Mouse (Mus musculus): ENCODE results near the gene Sf3a3. TPM values are rescaled to one million over a fixed set of nuclear protein-coding genes. Genes with fewer than 3 reads are reported as not detected.
A peak's percentile ranks its signal among the peaks of the same experiment; 100 is the strongest.
"Not testable (repeated sequence)": the region's sequence is repeated elsewhere in the genome, so short reads cannot be mapped to it uniquely, and the experiment has no call there.

Sf3a3 gene
- total and polyA plus RNA-seq, 3 experiments = 127 to 295 (median 144) TPM

GRCm38 (mm10) chr4:124708200-124708517 is 6.4 kb upstream of the Sf3a3 start:
- H3K79me2 ChIP-seq (ENCODE audit: control insufficient read depth, insufficient read depth, low read length, poor library complexity); H3K9me3 ChIP-seq (replicated peaks; ENCODE audit: insufficient read depth, low read length); DNase-seq (ENCODE audit: low read depth, low spot score); H3K27me3 ChIP-seq (ENCODE audit: control insufficient read depth in 1 of 2, insufficient read depth in 2 of 2, low read length in 2 of 2): not testable (repeated sequence)
- peak; percentile 75 for TF ChIP-seq ZNF384 (IDR thresholded peaks at IDR 0.05; ENCODE audit: low read depth, low read length)
- peaks cover 0 to 23% of the 10 kb centered on the region in 2 experiments; a peak in 2 of 4 replicates for H3K36me3 ChIP-seq (ENCODE audit: control insufficient read depth in 1 of 2, insufficient read depth in 2 of 2, low read length in 2 of 2)
- H3K4me3 ChIP-seq (ENCODE audit: control insufficient read depth in 1 of 2, insufficient read depth in 1 of 2, low read depth in 2 of 2, low read length in 2 of 2) = peak overlapping the region; percentile 63 to 77; a peak in 3 of 4 replicates
- peaks cover 7 to 35% of the 10 kb centered on the region in 2 experiments for H3K4me1 ChIP-seq (ENCODE audit: control insufficient read depth in 1 of 2, insufficient read depth in 2 of 2, low read length in 2 of 2)
- H3K27ac ChIP-seq (ENCODE audit: control insufficient read depth, low read depth, low read length) = peak overlapping the region; percentile 44
- H3K9ac ChIP-seq (ENCODE audit: control insufficient read depth, low read depth, low read length, poor library complexity, severe bottlenecking) = peak overlapping the region; percentile 67

GRCm38 (mm10) chr4:124708518-124709477 is 5.8 kb upstream of the Sf3a3 start:
- peak; percentile 93 for DNase-seq (ENCODE audit: low read depth, low spot score)
- Histone ChIP-seq H3K9me3 (replicated peaks; ENCODE audit: insufficient read depth, low read length) (no peaks in the 10 kb centered on the region), H3K27me3 (ENCODE audit: control insufficient read depth in 1 of 2, insufficient read depth in 2 of 2, low read length in 2 of 2) (no peaks in the 10 kb centered on the region), H3K4me1 (ENCODE audit: control insufficient read depth in 1 of 2, insufficient read depth in 2 of 2, low read length in 2 of 2) (peaks cover 3 to 29% of the 10 kb centered on the region in 2 experiments; a peak in 3 of 4 replicates), H3K27ac (ENCODE audit: control insufficient read depth, low read depth, low read length) (peak overlapping the region; percentile 44), H3K9ac (ENCODE audit: control insufficient read depth, low read depth, low read length, poor library complexity, severe bottlenecking) (peak overlapping the region; percentile 67), H3K79me2 (ENCODE audit: control insufficient read depth, insufficient read depth, low read length, poor library complexity) (no peaks in the 10 kb centered on the region; the same call in 1 of the 2 replicates), H3K36me3 (ENCODE audit: control insufficient read depth in 1 of 2, insufficient read depth in 2 of 2, low read length in 2 of 2) (peaks cover 0 to 17% of the 10 kb centered on the region in 2 experiments; a peak in 2 of 4 replicates), H3K4me3 (ENCODE audit: control insufficient read depth in 1 of 2, insufficient read depth in 1 of 2, low read depth in 2 of 2, low read length in 2 of 2) (peak overlapping the region; percentile 63 to 77)
- TF ChIP-seq KAT2A (conservative IDR thresholded peaks at IDR 0.05; ENCODE audit: low read depth, low read length) (no peak), TCF12 (IDR thresholded peaks at IDR 0.05; ENCODE audit: low read depth, low read length) (peak; percentile 59; the same call in 1 of the 2 replicates), SMC3 (IDR thresholded peaks at IDR 0.05; ENCODE audit: low read depth, low read length) (no peak), POLR2AphosphoS2 (IDR thresholded peaks at IDR 0.05; ENCODE audit: low read length) (peak; percentile 78), TBP (IDR thresholded peaks at IDR 0.05; ENCODE audit: low read depth, low read length) (peak; percentile 39; the same call in 1 of the 2 replicates), NRF1 (IDR thresholded peaks at IDR 0.05; ENCODE audit: insufficient read depth, low read depth, low read length, poor library complexity, severe bottlenecking) (0 out of 2 replicates have a peak, but pooled peaks have one; percentile 29), NELFE (IDR thresholded peaks at IDR 0.05; ENCODE audit: low read depth, low read length) (peak; percentile 52; the same call in 1 of the 2 replicates), MAX (IDR thresholded peaks at IDR 0.05; ENCODE audit: low read length) (no peak), BHLHE40 (IDR thresholded peaks at IDR 0.05; ENCODE audit: borderline replicate concordance, low read depth, low read length) (0 out of 2 replicates have a peak, but pooled peaks have one; percentile 43), EP300 (IDR thresholded peaks at IDR 0.05; ENCODE audit: low read depth in 1 of 2, low read length in 2 of 2) (no peak), ZMIZ1 (IDR thresholded peaks at IDR 0.05; ENCODE audit: low read depth, low read length) (0 out of 2 replicates have a peak, but pooled peaks have one; percentile 27), ELF1 (IDR thresholded peaks at IDR 0.05; ENCODE audit: low read depth, low read length) (0 out of 2 replicates have a peak, but pooled peaks have one; percentile 9), MYC (IDR thresholded peaks at IDR 0.05; ENCODE audit: low read depth, low read length) (peak; percentile 31; the same call in 1 of the 2 replicates), MYB (IDR thresholded peaks at IDR 0.05; ENCODE audit: low read depth, low read length) (no peak), MXI1 (IDR thresholded peaks at IDR 0.05; ENCODE audit: low read depth, low read length) (peak; percentile 59; the same call in 1 of the 2 replicates), POLR2A (IDR thresholded peaks at IDR 0.05; ENCODE audit: control insufficient read depth in 1 of 2, insufficient read depth in 1 of 2, low read depth in 1 of 2, low read length in 2 of 2, poor library complexity in 1 of 2) (peak in 1 of 2 experiments; percentile 77; a peak in 1 of 4 replicates), SIN3A (IDR thresholded peaks at IDR 0.05; ENCODE audit: low read length) (peak; percentile 54), MAZ (IDR thresholded peaks at IDR 0.05; ENCODE audit: low read depth, low read length) (peak; percentile 79; the same call in 1 of the 2 replicates), ETS1 (IDR thresholded peaks at IDR 0.05; ENCODE audit: low read depth, low read length) (peak; percentile 14; the same call in 1 of the 2 replicates)

Measured in MEL (cell line).